Mouse (Mus musculus) urinary bladder, postnatal 36 days (tissue): ENCODE data around the gene Ppp1r14b.

Experiments
- DNase-seq, 2 experiments: peaks; one replicate each; pipeline ENCODE4 v3.0.0; 2022; ENCODE audit warnings: low spot score in 2 of 2, mixed read lengths in 1 of 2

Ppp1r14b gene

DNA sequence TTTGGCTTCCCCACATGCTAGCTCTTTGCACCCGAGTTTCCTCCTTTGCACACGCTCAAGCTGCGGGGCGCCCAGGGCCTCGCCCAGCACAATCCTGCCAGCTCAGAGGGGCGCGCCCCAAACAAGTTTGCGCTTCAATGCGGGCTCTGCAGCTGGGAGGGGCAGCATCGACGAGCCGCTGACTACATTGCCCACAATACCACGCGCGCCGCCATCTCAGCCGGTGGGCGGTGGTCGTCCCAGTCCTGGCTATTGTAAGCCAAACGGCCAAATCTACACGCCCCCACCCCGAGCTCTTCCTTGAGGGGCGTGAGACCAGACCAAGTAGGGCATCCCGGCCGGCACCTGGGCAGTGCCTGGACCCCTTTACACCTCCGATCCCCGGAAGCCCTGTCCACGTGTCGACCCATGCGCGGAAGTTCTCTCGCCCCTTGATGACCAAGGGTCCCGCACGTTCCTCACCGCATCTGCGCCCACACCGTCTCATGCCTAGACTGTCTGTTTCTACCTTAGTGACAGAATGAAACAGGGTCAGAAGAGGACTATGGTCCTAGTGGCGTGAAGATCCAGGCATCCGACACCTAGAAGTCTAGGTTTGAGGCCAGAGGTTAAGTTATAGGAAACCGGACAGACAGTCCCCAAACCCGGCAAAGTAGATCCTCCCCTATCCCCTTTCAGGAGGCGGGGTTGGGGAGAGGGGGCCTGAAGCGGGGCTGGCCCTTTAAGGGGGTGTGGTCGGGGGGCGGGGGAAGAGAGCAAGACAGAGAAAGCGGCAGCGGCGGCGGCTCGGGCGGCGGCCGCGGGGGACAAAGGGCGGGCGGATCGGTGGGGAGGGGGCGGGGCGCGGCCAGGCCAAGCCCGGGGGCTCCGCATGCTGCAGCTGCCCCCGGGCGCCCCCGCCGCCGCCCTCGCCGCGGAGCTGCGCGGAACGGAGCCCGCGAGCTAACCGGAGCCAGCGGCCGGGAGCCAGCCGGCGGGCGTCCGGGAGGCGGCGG, at the start of gene Ppp1r14b:
Gene Ppp1r14b, plus strand, starts transcription at position 758 of the 995 bp plus-strand sequence.
- peak; percentile 78 to 83 for DNase-seq

DNA sequence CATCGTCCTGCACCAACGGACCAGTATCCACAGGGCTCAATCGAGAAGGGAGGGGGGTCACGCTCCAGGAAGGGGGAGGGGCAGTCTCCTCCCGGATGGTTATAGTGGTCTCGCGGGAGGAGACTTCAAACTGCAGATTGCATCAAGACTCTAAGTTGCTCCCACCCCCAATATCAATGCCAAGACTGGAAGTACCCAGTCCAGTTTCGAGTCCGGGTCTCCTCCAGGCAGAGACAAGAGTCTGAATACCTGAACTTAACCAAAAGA, 49.5 kb upstream of the Ppp1r14b start, which contains the start of gene Catsperz:
Gene Catsperz, minus strand, starts transcription at position 74 of the 267 bp plus-strand sequence.
- no peak for DNase-seq

DNA sequence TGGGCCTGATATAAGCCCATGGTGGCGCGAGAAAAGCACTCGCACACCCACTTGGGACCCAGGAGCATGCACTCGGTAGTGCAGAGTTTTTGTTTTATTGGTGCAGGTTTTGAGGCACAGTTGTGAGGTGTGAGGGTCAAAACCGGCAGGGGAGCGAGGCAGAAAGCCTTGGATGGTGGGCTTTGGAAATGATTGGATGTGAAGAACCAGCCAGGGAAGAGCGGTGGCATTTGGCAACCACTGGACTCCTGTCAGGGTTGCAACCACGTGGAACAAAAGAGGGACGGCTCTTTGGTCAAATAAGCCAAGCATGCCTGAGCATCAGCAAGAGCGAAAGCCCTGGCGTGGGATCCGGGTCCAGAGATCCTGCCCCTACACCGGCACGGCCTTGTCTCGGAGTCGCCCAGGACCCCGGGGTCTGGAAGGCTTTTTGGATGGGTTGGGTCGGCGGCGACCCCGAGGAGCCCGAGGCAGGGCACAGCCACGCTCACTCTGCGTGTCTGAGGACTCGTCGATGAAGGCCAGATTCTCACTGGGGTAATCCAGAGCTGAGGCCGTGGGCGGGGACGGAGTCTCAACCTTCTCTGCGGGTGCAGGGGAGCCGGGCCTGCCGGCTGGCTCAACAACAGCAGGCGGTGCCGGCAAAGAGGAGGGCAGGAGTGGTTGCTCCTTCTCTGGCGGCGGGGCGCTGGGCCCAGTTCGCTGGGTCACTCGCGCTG, 49.0 kb upstream of the Ppp1r14b start:
- DNase-seq = no peak

DNA sequence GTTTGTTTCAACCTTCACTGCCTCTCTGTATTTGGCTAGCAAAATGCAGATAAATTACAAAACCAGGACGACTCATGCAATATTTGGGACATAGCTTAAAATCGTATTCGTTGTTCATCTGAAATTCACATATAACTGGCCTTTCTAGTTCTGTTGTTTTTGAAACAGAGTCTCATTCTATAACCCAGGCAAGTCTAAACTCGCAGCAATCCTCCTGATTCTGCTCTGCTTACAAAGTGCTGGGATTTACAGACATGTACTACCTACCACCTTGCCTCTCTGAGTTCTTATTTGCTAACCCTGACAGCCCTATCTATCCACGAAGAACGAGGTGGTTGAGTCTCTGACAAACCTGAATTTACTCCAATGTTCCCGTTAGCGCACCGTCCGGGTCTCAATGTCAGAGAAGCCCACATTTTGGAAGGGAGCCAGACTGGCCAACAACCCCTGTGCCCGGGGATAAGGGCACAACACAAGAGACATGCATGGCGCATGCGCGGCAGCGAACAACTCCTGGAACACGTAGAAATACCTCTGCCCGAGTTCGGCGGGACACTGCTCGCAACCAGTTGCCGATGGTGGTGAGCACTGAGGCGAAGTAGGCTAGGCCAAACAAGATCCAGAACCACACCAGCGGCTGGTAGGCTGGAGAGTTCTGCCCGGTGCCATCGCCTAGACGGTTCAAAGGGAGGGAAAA, 48.1 kb upstream of the Ppp1r14b start:
- DNase-seq = peak; percentile 67 to 74

DNA sequence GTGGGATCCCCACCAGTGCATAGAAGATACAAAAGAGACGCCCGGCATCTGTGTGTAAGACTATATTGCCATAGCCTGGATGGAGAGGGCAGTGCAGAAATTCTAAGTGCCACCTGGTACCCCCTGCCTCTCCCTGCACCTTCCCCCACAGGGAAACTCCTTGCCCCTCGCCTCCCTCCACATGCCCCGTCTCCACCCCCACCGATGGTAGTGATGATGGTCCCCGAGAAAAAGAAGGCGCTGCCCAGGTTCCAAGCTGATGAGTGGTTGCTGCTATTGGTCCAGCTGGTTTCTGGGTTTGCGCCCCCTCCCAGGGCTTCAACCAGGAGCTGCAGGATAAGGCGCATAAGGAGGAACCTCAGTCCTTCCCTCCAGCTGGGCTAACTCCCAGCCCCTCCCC, 46.7 kb upstream of the Ppp1r14b start:
- no peak for DNase-seq

DNA sequence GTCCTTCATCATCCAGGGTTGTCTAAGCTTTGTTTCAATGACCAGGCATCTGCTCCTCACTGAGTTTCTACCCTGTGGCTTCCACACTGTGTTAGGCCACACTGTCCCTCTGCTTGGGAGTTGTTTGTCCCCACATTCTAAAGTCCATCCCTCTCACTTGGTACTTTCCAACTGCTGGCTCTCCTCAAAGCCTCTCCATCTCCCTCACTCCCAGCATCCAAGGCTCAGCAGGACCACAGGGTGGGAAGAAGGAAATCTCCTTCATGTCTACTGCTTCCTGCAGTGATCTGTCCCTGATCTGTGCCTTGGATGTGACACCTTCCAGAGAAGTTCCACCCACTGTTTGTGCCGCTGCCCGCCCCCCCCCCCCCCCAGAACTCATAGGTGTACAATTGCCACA, 43.8 kb upstream of the Ppp1r14b start:
- no peak for DNase-seq

DNA sequence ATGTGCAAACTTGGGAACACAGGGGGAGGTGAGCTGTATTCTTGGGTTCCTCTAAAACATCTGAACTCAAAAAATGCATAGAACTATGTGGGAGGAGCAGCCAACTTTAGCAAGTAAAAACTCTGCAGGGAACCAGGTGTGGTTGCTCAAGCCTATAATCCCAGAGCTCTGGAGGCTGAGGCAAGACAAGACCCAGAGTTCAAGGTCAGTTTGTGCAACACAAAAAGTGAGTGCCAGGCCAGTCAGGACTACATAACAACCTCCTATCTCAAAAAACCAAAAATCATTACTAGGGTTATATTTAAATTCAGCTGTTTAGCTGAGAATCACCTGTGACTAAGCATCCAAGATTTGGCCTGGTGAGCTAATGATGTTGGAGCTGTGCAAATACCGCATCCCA, 42.8 kb upstream of the Ppp1r14b start:
- DNase-seq = no peak

DNA sequence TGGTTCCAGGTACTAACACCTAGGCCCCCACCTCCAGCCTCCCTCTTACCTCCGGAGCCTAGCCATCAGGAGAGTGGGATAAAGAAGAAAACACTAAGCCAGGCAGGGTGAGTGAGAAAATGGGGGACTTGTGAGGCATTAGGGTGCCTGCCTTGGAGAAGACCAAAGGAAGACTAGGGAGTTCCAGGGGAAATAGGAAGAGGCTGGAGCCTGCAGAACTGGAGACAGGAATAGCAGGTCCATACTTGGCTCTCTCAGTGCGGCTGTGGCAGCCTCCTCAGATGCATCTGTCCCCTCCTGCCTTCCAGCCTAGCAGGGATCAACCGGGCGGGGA, 41.7 kb upstream of the Ppp1r14b start:
- no peak for DNase-seq

DNA sequence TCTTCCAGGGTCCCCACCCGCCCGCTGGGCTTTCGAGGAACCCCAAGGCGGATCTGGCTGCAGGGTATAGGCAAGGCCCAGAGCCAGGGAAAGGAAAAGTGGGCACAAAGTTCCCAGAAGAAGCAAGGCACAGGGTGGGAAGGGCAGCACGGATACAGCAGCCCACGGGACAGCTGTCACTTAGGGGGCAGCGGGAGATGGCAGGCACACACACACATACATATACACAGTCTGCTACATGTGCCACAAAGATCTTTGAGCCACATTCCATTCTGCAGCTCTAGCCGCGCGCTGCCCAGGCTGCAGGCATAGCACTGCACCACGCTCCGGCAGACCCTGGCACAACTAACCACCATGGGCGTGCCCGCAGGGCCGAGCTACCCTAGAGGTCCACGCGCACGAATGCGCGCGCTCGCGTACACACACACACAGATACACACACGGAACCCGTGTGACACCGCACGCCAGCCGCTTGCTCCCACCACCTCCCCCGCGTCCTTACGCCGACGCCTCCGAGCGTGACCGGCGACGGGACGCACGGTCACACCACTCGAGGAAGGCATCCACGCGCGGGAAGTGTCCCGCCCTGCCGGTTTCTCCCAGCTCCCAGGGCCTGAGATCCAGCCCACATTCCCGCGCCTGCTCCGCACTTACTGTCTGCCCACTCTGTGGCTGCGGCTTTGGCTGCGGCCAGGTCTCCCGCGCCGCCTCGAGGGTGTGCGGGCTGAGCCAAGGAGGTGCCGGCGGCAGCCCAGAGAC, 41.2 kb upstream of the Ppp1r14b start:
- DNase-seq = no peak

DNA sequence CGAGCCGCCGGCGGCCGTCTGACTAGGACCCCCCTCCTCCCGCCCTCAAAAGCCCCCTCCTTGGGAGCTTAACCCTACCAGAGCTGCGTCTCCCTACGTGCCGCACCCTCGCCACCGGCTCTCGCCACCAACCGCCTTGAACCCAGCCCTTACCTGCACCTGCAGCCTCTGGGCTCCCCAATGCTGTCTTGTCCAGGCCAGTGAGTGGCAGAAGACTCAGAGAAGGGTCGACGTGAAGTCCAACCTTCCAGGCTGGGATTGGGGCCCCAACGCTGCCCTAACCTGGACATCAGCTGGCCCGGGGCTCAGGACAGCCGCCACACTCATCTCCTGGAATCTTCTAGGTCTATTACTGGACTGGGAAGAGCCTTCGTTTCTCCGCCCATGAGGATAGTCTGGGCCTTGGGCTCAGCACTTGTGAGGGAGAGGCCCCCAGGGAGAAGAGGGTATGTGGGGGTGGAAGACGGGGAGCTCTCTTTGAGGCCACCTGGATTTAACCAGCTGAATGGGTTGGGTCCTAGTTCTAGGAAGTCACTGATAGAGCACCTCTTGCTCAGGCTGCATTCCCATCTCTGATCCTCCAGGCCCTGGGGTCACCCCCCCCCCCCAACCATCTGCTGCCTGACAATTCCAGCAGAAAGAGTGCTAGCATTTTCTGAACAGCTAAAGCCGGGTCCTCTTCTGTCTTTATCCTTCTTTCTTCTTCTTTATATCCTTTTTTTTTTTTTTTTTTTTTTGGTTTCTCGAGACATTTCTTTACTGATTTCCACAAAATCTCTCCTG, 40.4 kb upstream of the Ppp1r14b start, which contains the start of gene Kcnk4:
Gene Kcnk4, minus strand, starts transcription at position 321 of the 783 bp plus-strand sequence.
- no peak for DNase-seq

DNA sequence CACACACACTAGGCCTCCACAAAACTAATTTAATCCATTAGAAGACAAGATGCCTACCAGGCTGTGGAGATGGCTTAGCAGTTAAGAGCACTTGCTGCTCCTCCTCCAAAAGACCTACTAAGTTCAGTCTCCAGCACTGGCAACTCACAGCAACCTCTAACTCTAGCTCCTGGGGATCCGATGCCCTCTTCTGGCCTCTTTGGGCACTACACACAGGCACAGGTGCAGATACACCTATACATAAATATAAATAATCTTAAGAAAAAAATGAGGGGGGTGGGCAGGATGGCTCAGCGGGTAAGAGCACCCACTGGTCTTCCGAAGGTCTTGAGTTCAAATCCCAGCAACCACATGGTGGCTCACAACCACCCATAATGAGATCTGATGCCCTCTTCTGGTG, 38.5 kb upstream of the Ppp1r14b start:
- DNase-seq = no peak

DNA sequence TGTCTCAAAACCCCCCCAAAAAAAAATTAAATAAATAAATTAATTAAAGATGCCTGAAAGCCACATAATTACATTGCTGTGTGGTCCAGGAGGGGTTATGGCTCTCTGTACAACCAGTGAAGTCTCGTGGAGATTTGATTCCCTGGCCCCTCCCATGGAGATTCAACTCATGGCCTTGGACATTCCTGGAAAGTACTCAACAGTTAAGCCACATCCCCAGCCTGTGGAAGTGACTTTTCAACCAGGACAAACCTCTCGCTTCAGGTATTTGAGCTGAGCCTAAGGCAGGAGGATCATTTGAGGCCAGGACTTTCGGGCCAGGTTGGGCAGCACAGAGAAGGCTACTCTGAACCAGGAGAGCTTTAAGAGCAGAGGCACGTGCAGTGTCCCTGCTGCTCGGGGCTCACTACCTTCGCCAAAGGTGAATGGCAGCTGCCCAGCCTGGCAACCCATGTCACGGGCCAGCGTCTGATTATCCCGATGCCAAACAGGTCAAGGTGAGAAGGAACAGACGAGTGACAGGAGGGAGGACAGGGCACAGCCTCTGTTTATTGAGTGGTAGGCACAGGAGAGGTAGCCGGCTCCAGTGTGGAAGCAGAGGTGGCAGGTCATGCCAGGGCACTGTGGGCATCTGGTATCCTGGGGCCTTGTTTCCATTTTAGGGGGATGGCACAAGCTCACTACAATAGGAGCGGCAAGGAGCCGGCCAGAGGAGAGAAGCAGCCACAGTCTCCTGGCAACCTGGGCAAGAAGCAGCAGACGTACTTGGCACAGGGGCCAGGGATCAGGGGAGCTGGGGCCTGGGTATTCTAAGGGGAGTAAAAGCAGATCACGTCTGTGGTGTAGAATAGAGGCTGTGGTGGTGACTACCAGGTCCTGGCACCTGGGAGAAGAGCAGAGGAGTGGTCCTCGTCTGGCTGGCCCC, 37.0 kb upstream of the Ppp1r14b start:
- DNase-seq = no peak

DNA sequence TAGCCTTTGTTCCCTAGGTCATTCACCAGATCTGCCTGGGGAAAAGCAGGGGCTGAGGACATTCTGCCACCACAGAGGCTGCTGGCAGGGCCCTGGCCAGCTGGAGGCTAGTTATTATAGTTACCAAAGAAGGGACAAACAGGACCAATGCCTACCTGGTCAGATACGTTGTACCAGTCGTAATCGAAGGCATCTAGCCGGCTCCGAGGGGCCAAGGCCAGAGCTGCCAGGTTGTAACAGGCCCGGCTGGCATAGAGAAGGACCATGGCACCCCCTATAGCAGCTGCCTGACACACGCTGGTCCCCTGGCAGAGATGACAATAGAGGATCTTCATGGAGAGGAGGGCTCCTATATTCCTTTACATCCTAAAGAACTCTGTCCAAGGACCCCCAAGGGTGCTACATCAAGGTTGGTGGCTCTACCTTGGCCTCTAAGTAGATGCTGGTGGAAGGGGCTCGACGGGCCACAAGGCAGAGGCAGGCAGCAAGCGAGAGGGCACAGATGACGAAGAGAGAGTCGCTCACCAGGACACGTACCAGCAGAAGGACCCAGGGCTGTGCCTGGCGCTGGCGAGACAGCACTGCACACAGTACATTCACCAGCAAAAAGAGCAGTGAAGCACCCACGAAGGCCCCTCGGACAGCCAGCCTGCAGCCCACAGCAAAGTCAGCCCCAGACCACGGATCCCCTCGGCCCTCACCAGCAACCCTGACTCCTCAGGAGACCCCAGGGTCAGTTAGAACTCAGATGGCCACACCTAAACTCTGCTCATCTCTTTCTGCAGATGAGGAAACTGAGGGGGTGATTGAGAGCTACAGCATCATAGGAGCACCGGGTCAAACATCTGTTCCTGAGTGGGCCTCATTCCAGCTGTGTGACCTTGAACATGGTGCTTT, 35.4 kb upstream of the Ppp1r14b start:
- no peak for DNase-seq

DNA sequence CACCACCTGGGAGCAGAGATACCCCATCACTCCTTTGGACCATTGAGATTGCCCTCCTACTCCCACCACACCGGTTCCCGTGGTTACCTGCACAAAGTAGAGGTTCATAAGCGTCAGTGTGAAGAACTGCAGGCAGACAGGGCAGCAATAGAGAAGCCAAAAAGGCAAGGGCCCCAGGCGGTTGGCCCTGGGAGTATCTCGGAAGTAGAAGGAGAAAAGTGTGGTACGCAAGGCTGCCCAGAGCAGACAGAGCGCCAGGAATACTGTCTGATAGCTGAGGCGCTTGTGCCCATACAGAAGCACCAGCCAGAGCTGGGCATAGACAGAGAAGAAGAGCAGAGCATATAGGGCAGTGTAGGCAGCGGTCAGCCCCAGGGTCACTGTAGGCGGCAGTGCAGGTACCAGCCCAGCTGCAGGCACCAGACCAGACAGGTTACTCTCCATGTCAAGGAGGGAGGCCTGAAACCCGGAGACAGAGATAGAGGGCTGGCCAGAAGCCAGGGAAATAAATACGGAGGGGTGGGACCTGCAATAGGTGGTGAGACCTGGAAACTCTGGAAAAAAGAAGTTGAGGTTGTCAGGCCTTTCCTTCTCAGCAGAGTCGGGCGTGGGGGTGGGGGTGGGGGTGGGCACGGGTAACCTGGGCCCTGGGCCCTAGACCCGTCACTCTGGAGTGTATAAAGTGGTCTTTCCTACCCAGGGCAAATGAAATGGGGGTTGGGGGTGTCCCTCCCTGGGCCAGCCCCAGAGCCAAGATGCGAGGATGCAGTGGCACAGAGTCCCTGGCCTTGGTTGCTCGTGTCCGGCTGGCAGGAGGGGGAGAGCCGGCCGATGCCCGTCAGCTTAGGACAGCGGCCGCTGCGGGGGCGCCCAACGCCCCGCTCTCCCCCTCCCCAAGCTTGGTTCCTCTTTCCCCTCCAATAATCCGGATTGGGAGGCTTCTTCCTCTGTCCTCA, 34.1 kb upstream of the Ppp1r14b start:
- no peak for DNase-seq

DNA sequence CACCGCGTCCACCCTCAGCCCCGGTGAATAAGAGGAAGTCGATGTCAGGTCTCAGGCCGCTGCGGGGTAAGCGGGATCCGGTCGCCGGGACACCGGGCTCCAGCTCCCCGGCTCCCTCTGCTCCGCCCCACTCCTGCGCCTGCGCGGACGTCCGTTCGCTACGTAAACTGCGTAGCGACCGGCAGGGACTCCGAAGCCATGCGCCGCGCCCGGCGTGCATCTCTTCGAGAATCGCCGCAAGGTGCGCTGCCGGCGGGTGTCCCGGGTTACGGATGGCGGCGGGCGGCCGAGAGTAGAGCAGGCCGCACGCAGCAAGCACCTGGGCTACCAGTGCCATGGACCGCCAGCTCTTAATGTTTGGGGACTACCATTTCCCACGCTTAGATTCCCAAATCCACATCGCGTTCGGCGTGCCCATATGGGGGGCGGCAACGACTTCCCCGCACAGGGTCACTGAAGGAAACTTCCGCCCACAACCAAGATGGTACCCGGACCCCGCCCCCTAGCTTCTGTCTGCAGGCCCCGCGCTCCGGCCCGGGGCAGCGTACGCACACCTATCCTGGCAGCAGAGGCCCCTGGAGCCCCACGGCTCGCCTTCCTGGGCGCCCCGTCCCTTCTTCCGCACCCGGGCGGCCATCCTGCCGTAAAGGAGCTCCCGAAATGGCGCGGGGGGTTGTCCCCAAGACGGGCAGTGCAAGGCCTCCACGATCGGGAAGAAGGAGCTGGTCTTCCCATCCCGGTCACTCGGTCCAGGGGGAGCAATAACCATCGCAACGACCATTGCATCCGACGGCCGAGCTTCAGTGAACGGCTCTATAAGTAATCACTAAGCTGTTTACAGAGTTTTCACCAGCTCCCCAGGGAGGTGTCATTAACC, 33.2 kb upstream of the Ppp1r14b start, which contains the start of gene Bad:
Gene Bad, plus strand, starts transcription at position 490 of the 877 bp plus-strand sequence.
- peak; percentile 92 to 94 for DNase-seq

DNA sequence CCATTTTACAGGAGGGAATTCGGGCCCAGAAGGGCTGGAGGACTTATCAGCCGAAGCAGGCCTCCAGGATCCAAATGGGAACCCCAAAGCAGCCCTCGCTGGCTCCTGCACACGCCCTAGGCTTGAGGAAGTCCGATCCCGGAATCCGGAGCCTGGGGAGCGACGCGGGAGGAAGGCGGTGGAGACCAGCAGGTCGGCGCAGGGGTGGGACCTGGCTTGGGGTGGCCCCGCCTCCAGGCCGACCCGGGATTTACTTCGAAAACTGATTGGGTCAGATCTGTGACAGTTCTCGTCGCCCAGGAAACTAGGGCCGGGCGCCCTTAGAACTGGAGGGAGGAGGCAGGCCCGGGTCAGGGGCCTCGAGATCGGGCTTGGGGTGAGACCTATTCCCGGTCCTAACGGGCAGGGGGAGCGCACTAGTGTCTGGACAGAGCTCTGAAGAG, 32.5 kb upstream of the Ppp1r14b start, which contains the start of gene Gpr137:
Gene Gpr137, minus strand, starts transcription at position 232 of the 443 bp plus-strand sequence.
- DNase-seq = peak; percentile 92 to 97
